Mouse (Mus musculus) hindlimb bud, embryonic 11.5 days (tissue): ENCODE measurements around the gene Prx.
A peak's percentile ranks its signal among the peaks of the same experiment; 100 is the strongest.

Experiments
- DNase-seq: peaks from one replicate; pipeline ENCODE4 v3.0.0-alpha.2; 2012; ENCODE audit warnings: low read depth, low spot score; ENCODE audit errors: extremely low spot score

Gene Prx

DNA sequence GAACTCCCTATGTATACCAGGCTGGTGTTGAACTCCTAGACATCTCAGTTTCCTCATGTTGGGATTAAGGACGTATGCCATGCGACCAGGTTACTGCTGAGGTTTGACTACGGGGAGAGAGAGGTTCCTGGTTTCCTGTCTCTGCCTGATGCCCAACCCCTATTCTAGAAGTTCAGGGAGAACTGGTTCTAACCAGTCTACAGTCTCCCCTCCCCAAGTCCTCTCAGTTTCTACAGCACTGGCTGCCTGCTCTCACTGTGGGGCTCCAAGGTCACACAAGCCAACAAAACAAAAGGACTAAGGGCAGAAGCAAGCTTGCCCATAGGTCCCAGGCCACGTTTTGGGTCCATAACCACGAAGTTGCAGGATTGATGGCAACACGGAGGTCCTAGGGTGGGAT, 50.5 kb downstream of the Prx start:
- no peak for DNase-seq

DNA sequence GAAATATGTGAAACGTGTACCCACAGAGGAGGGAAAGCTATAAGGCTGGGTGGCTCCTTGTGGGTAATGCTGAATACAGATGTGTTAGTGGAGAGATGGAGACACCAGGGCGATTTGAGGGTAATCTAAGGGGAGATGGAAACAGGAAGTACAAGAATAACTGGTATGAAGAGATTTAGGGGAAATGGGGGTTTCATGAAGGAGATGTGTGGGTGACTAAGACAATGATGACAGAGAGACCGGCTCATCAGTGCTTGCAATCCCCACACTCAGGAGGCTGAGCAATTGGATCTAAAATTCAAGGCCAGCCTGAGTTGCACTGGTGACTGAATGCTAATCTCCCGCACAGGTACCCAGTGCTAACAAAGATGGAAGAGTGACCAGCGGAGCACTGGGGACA, 52.9 kb downstream of the Prx start:
- DNase-seq, result no peak

DNA sequence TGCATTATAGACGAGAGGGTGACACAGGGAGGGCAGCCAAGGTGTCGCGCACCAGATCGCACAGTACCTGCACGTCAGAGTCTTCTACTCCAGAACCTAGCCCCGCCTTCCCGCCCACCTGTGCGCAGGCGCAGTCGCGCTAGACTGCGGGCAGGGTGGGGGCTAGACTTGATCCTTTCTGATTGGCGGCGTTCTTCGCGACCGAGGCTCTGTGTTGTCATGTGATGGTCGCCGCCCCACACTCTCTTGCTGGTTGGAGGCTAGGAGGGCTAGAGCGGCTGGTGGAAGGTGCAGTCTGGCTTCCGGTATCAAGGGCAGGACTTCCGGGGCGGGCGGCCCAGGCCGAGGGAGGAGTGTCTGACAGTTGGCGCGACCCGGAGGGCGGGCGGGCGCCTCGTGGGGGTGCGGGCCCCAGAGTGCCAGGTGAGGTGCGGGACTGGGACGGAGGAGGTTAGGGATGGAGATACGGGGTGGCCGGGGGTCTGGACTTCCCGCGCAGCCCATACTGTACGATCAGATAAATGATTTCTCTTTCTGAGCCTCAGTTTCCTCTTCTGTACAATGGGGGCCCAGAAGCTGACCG, 53.9 kb downstream of the Prx start, which contains the start of the genes Pld3 and 2310022A10Rik:
Gene Pld3, minus strand, starts transcription at position 288 of the 583 bp plus-strand sequence.
Gene 2310022A10Rik, plus strand, starts transcription at position 303 of the 583 bp plus-strand sequence.
- peak; percentile 77 for DNase-seq

DNA sequence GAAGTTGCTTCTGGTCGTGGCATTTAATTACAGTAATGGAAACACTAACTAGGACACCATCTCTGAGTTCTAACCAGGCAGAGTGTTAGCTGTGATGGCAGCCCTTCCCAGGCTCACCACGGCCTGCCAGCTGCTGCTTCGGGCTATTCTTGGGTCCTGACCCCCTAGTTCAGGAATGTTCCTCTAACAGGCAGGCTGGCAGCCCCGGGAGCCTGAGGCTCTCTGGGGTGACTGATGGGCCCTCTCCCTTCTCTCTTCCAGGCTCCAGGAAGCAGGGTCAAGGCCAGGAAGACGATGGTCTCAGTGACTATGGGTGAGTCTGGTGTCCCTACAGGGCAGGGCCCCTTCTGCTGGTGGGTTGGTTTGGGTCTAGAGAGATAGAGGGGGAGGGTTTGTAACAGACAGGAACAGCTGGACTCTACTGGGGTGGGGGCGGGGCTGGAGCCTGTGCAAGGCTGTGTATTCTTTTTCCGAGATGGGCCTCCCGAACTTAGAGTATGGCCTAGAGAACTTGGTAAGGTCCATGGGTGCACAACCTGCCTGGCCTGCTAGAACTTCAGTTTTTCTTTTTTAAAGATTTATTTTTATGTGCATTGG, 61.3 kb downstream of the Prx start:
- DNase-seq, result no peak

DNA sequence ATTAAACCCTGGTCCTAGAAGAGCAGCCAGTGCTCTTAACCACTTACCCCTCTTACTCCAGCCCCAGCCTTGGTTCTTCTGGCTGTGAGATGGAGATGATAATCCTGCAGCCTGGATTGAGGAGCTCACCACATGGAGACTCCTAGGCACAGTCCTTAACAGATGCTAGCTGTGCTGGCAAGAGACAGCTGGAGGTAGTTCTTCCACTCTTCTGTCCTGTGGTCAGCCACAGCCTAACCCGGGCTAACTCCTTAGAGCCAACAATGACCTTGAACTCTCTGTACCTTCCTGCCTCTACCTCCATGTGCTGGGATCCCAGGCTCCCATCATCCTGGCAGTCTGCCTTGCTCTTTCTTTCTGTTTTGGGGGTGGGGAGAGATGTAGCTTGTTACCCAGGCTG, 61.9 kb downstream of the Prx start:
- no peak for DNase-seq
